Mouse (Mus musculus) embryonic fibroblast, embryonic 13.5 days (primary cell): ENCODE measurements around the gene Btbd11. TPM values are rescaled to one million over a fixed set of nuclear protein-coding genes. Genes with fewer than 3 reads are reported as not detected.
"Not testable (repeated sequence)": the region's sequence is repeated elsewhere in the genome, so short reads cannot be mapped to it uniquely, and the experiment has no call there.

ENCODE experiments used
- H3K27ac ChIP-seq: 2 replicates; pipeline ENCODE4 v1.5.1; 2012; ENCODE audit warnings: low read length, control low read depth, inconsistent platforms; ENCODE audit not compliant: insufficient read depth
- H3K4me1 ChIP-seq: 2 replicates; pipeline ENCODE4 v1.6.1; 2011; ENCODE audit warnings: low read length; ENCODE audit not compliant: control insufficient read depth, insufficient read depth
- H3K4me3 ChIP-seq: 2 replicates; pipeline ENCODE4 v1.5.1; 2011; ENCODE audit warnings: mild to moderate bottlenecking, control low read depth, low read length; ENCODE audit not compliant: insufficient read depth
- CTCF ChIP-seq: IDR thresholded peaks from 2 replicates; pipeline ENCODE4 v1.5.1; 2011; ENCODE audit warnings: mild to moderate bottlenecking, control low read depth, low read length, moderate library complexity, borderline replicate concordance; ENCODE audit not compliant: insufficient read depth
- POLR2A ChIP-seq: IDR thresholded peaks from 2 replicates; pipeline ENCODE4 v1.6.1; 2011; ENCODE audit warnings: low read depth, mild to moderate bottlenecking, control low read depth, low read length, moderate library complexity
- polyA plus RNA-seq: library from polyadenylated mRNA; stranded (reverse); fragments of >200 nt; gene quantifications from 2 replicates; pipeline ENCODE4 v1.2.4, GENCODE M21; 2011; ENCODE audit warnings: low read depth; ENCODE audit not compliant: missing spikeins, insufficient read length

Gene Btbd11
- polyA plus RNA-seq, 1 experiment = 6.9 TPM

DNA sequence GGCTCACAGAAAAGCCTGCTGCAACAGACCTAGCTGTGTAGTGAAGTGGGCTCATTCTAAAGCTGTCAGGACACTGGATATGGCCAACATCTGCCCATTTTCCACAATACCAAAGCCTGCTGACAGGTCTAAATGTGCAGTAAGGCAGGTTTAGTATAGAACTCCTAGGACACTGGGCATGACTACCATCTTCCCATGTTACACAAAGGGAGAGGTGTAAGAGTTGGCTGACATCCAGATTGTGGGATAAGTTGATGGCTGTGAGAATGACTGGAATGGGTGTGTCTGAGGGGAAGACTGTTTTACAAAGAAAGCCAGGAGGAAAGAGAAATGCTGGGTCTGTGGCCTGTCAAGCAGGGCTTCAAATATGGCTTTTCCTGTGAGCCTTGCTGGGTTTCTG, 313.1 kb downstream of the Btbd11 start:
- Histone ChIP-seq H3K4me1 (no peaks in the 10 kb centered on the region), H3K4me3 (no peak overlapping the region), H3K27ac (no peak overlapping the region)
- TF ChIP-seq CTCF = no peak
- no peak for TF ChIP-seq POLR2A

DNA sequence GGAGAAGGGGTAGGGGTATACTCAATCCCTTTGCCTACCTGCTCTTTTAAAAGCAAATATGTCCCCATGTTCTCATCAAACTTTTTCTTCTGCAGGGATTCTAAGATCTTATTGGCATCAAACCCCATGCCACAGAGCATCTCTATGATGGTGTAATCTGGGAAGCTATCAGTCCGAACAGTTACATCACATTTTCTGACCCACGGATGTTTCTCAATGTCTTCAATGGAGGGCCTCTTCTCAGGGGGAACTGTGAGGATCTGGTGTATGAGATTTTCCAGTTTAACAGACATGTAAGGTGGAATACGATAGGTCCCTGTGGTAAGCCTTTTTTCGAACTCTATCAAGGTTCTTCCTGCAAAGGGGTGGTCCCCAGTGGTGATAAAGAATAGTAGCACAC, 323.2 kb downstream of the Btbd11 start:
- H3K27ac ChIP-seq, H3K4me3 ChIP-seq, H3K4me1 ChIP-seq: not testable (repeated sequence)

Other genes with a start within 250 kb of the Btbd11 start
- gene Cry1, start 201.8 kb upstream of the Btbd11 start, polyA plus RNA-seq = 7.4 and 14.5 TPM in 2 replicates